Mouse (Mus musculus) bone marrow macrophage, adult 2 months (primary cell): ENCODE measurements around the gene Pdpn. TPM values are rescaled to one million over a fixed set of nuclear protein-coding genes. Genes with fewer than 3 reads are reported as not detected.
A peak's percentile ranks its signal among the peaks of the same experiment; 100 is the strongest.

Experiments
- H3K27ac ChIP-seq: 2 replicates; pipeline ENCODE4 v1.5.1; 2012; ENCODE audit warnings: low read depth, low read length; ENCODE audit not compliant: insufficient read depth
- H3K4me1 ChIP-seq: 2 replicates; pipeline ENCODE4 v1.6.1; 2012; ENCODE audit warnings: low read length; ENCODE audit not compliant: control insufficient read depth, insufficient read depth
- H3K4me3 ChIP-seq: 2 replicates; pipeline ENCODE4 v1.5.1; 2012; ENCODE audit warnings: mild to moderate bottlenecking, low read length, moderate library complexity; ENCODE audit not compliant: insufficient read depth
- CTCF ChIP-seq: IDR thresholded peaks from 2 replicates; pipeline ENCODE4 v1.5.1; 2012; ENCODE audit warnings: low read depth, mild to moderate bottlenecking, low read length, moderate library complexity
- POLR2A ChIP-seq: IDR thresholded peaks from 2 replicates; pipeline ENCODE4 v1.6.1; 2012; ENCODE audit warnings: mild to moderate bottlenecking, low read depth, low read length, borderline replicate concordance
- polyA plus RNA-seq: library from polyadenylated mRNA; stranded (reverse); fragments of >200 nt; gene quantifications from 2 replicates; pipeline ENCODE4 v1.2.4, GENCODE M21; 2012; ENCODE audit not compliant: missing spikeins, insufficient read depth, insufficient read length

Gene Pdpn
- polyA plus RNA-seq, 1 experiment = 3.0 TPM

DNA sequence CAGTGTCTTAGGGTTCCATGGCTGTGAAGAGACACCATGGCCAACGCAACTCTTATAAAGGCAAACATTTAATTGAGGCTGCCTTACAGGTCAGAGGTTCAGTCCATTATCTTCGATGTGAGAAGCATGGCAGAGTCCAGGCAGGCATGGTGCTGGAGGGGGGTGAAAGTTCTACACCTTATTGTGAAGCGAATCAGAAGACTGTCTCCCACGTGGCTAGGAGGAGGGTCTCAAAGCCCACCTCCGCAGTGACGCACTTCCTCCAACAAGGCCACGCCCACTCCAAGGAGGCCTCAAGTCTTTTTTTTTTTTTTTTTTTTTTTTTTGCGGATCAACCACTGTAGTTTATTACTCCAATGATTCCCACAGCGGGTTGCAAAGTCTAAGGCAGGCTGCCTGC, 58.1 kb downstream of the Pdpn start:
- H3K27ac ChIP-seq = no peak overlapping the region
- H3K4me1 ChIP-seq = peaks cover 19% of the 10 kb centered on the region
- TF ChIP-seq POLR2A (no peak), CTCF (no peak)
- no peak overlapping the region for H3K4me3 ChIP-seq

GRCm38 (mm10) chr4:143239615-143240201, 59.7 kb downstream of the Pdpn start:
- TF ChIP-seq CTCF = no peak
- no peak for TF ChIP-seq POLR2A
- Histone ChIP-seq H3K4me3 (no peak overlapping the region), H3K4me1 (peaks cover 19% of the 10 kb centered on the region), H3K27ac (peak overlapping the region; percentile 73)

DNA sequence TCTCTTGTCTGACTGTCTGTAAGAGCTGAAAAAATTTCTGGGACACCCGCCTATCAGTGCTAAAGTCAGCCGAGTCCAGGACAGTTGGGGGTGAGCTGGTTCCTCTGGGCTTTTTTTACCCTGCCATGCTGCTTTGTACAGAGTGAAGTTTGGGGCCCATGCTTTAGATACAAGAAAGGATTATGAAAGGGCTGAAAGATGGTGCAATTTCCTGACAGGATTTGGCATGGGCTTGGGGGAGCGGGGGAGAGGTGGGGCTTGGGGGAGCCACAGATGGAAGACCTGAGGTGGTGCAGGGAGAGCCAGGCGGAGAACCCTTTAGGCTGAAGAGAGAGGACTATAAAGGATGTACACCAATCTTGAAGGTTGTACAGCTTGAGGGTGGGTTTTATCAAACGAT, 60.2 kb downstream of the Pdpn start:
- peaks cover 19% of the 10 kb centered on the region for H3K4me1 ChIP-seq
- peak overlapping the region; percentile 73 for H3K27ac ChIP-seq
- H3K4me3 ChIP-seq = no peak overlapping the region
- peak; percentile 5; the same call in 1 of the 2 replicates for TF ChIP-seq CTCF
- TF ChIP-seq POLR2A = no peak

DNA sequence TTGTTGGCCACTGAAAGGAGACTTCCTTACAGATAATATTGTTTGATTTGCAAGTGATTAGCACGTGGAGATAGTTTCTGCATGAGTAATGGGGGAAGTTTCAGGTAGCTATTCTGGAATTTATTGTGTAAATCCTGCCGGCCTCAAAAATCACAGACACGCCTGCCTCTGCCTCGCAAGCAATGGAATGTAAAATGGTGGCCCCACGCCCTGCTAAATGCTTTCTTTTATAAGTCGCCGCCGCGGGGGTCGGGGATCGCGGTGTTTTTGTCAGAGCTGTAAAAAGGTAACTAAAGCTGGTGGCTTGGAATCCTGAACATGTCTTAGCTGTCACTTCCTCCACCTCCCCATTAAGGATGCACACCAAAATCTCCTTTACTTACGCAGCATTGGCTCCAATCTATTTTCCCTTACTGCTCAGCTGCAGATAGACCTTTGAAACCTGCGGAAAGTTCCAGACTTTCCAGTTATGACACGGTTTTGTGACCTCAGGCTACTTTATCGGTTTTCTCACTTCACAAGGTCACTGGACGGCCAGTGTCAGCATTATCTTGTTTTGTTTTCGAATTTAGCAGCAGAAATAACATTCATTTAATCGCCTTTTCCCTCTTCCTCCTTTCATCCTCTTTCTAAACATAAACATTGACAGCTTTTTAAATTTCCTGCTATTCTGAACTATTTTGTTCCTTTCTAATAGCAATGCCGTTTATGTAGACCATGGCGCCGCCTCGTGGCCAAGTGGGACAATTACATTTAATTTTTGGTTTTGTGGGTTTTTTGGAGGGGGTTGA, 60.9 kb downstream of the Pdpn start:
- peak overlapping the region; percentile 73; the same call in 1 of the 2 replicates for H3K27ac ChIP-seq
- no peak overlapping the region for H3K4me3 ChIP-seq
- H3K4me1 ChIP-seq = peaks cover 19% of the 10 kb centered on the region
- TF ChIP-seq CTCF (peak; percentile 77), POLR2A (no peak)

- Histone ChIP-seq H3K4me1 (no peaks in the 10 kb centered on the region), H3K4me3 (no peak overlapping the region), H3K27ac (no peak overlapping the region)
- TF ChIP-seq POLR2A (no peak), CTCF (no peak)
These were observed 67.5 kb downstream of the Pdpn start for GRCm38 (mm10) chr4:143231790-143232422.

- Histone ChIP-seq H3K27ac (no peak overlapping the region), H3K4me1 (no peaks in the 10 kb centered on the region), H3K4me3 (no peak overlapping the region)
- TF ChIP-seq POLR2A = no peak
- TF ChIP-seq CTCF = no peak
These were observed 68.3 kb downstream of the Pdpn start for GRCm38 (mm10) chr4:143231110-143231509.

DNA sequence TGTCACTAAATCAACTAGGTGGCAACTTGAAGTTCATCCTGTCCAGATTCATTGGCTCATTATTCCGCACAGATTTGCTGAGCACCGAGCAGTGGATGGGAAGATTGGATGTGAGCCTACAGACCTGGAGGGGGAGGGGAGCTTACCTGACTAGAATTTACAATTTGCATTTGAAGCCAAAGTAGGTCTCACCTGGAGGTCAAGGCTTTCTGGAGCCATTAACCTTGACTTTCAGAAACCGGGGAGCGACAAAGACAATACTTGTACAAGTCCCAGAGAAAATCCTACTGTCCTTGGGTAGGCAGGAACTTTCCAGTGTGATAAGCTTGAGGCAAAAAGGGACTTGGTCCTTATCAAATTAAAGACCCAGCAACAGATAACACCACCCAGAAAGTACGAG, 71.4 kb downstream of the Pdpn start:
- no peak overlapping the region for H3K4me3 ChIP-seq
- no peak overlapping the region for H3K27ac ChIP-seq
- no peaks in the 10 kb centered on the region for H3K4me1 ChIP-seq
- TF ChIP-seq CTCF = no peak
- no peak for TF ChIP-seq POLR2A

- no peak overlapping the region for H3K4me3 ChIP-seq
- no peak for TF ChIP-seq CTCF
- no peak for TF ChIP-seq POLR2A
- no peaks in the 10 kb centered on the region for H3K4me1 ChIP-seq
- no peak overlapping the region for H3K27ac ChIP-seq
These were observed 73.5 kb downstream of the Pdpn start for GRCm38 (mm10) chr4:143225886-143226285.

DNA sequence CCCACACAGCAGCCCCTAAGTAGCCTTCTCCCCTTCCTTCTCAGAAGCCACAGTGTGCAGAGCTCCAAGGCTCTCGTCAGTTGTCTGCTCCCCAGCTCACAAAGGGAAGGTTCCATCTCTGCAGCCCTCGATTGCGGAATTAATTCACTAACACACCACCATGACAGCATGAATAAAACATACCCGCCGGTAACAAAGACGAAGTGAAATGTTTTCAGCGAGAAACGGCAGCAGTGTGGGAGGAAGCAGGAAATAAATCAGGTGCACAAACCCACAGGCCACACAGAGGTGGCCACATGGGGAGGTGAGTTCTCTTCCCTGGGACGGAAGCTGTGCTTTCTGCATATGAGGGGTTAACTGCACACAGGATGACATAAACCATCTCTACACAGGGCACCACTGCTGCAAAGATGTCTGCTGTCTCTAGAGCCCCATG, 80.0 kb downstream of the Pdpn start:
- no peaks in the 10 kb centered on the region for H3K4me1 ChIP-seq
- no peak for TF ChIP-seq CTCF
- TF ChIP-seq POLR2A = no peak
- H3K4me3 ChIP-seq = no peak overlapping the region
- no peak overlapping the region for H3K27ac ChIP-seq

DNA sequence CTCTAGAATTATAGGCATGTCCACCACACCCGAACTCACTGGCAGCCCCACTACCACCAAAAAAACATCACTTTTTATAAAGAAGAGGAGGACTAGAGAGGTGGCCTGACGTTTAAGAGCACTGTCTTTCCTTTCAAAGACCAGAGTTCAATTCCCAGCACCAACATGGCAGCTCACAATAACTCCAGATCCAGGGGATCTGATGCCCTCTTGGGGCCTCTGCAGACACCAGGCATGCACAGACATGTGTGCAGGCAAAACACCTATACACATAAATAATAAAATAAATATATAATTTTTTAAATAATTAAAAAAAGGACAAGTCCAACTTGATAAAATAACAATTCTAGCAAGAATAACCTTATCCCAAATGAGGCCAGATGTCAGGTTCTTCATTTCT, 80.5 kb downstream of the Pdpn start:
- TF ChIP-seq CTCF = no peak
- no peak for TF ChIP-seq POLR2A
- H3K4me1 ChIP-seq = no peaks in the 10 kb centered on the region
- H3K4me3 ChIP-seq = no peak overlapping the region
- no peak overlapping the region for H3K27ac ChIP-seq

Other genes starting within 250 kb of the Pdpn start
- 25.1 and 25.9 TPM in 2 replicates for gene Prdm2, start 86.6 kb downstream of the Pdpn start, polyA plus RNA-seq
- gene Lrrc38, start 50.2 kb upstream of the Pdpn start, polyA plus RNA-seq = not detected in 2 replicates
- not detected in 2 replicates for gene Pramel1, start 94.9 kb upstream of the Pdpn start, polyA plus RNA-seq
- 16.2 and 17.1 TPM in 2 replicates for gene Pramef8, start 112.9 kb upstream of the Pdpn start, polyA plus RNA-seq
- not detected in 2 replicates for gene Oog4, start 150.8 kb upstream of the Pdpn start, polyA plus RNA-seq
- gene Gm13043, start 211.8 kb upstream of the Pdpn start, polyA plus RNA-seq = not detected in 2 replicates
- not detected in 2 replicates for gene Gm13040, start 236.4 kb upstream of the Pdpn start, polyA plus RNA-seq